Mouse (Mus musculus) E14TG2a.4 (cell line): ENCODE data around the gene Nemp1.

Experiments used
- CTCF ChIP-seq: conservative IDR thresholded peaks from 2 replicates; pipeline ENCODE4 v1.5.1; 2014; ENCODE audit warnings: low read length
- POU5F1 ChIP-seq: IDR thresholded peaks from 2 replicates; pipeline ENCODE4 v1.6.1; 2014; ENCODE audit warnings: low read length, borderline replicate concordance

- TF ChIP-seq CTCF = no peak
- no peak for TF ChIP-seq POU5F1
Measured at GRCm38 (mm10) chr10:127695775-127696174, 29.1 kb downstream of the Nemp1 start.
